Mouse (Mus musculus) cerebellum, adult 2 months (tissue): ENCODE measurements around the gene Olfr1497.

Experiments used
- CTCF ChIP-seq: fragments of 200-500 bp; IDR thresholded peaks from 2 replicates; pipeline ENCODE4 v1.5.1; 2011; ENCODE audit warnings: low read depth, mild to moderate bottlenecking, control low read depth, low read length, moderate library complexity, borderline replicate concordance; ENCODE audit not compliant: insufficient read depth
- POLR2A ChIP-seq: fragments of 200-500 bp; IDR thresholded peaks from 2 replicates; pipeline ENCODE4 v1.6.1; 2011; ENCODE audit warnings: low read length, control low read depth, borderline replicate concordance; ENCODE audit not compliant: insufficient read depth

DNA sequence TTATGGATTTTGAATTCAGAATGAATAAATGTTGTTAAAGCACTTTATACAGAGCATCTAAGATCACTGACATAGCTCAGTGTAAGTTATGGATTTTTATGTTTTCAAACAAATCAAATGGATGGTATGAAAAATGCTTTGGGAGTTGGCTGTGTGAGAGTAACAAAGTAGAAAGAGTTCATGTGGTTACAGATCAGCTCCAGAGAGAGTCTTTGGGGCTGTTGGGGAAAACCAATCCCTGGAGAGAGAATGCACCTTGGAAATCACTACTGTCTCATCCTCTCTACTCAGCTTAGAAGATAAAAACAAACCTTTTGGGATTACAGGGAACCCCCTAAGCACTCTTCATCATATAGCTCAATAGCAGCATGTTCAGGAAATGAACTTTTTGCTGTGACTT is 21.3 kb upstream of the Olfr1497 start, which contains the start of gene Olfr1499:
- TF ChIP-seq CTCF (no peak), POLR2A (no peak)
